Mouse (Mus musculus) heart, adult 8-10 months (tissue): ENCODE measurements at regions not wholly inside any gene's neighbourhood (a gene's known extent, or its start where the extent isn't known, plus 50 kb on each side); places are given as distances from the start of the nearest gene placed in this dataset.
A peak's percentile ranks its signal among the peaks of the same experiment; 100 is the strongest.

ENCODE experiments used
- DNase-seq: peaks from one replicate; pipeline ENCODE4 v3.0.0; 2022; ENCODE audit warnings: low spot score

GRCm38 (mm10) chr14:9192122-9192769 is 526.2 kb upstream of the 4930452B06Rik start:
- DNase-seq = no peak

DNA sequence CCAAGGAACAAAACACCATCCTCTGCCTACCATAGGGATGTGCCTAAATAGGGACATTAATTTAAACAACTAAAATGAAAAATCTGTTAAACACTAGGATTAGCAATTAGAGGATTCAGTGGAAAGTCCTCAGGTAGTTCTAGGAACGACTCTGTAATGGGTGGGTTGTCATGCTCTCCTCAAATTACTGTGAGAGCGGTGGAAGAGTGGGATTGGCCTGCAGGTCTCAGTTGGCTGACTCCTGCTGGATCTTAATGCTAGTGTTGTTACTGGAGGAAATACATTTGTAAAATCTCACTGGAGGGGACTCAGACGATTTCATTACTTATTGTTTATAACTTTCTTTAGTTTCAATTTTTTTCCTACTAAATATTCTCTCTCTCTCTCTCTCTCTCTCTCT is 525.6 kb upstream of the 4930452B06Rik start:
- DNase-seq = no peak

DNA sequence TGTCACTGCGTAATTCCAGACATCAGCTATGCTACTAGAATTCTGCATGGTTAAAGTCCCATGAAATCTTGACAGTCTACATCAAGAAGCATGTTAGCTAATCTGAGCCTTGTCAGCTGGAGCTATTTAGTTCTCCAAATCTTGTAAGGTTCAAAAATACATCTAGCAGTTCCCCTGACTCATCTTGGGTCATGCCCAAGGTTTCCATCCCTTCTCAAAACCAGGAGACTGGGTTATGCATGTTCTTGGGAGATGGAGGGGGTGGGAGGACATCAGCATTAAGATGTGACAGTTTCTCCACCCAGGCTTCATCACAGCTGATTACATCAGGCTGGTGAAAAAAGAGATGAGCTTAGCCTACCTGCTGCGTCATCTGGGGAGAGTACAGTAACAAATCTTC is 495.3 kb upstream of the 4930452B06Rik start:
- DNase-seq = no peak

- DNase-seq = no peak
These were observed 491.9 kb upstream of the 4930452B06Rik start for GRCm38 (mm10) chr14:9157941-9158340.

- DNase-seq = no peak
These were observed 484.8 kb upstream of the 4930452B06Rik start for GRCm38 (mm10) chr14:9150841-9151240.

DNA sequence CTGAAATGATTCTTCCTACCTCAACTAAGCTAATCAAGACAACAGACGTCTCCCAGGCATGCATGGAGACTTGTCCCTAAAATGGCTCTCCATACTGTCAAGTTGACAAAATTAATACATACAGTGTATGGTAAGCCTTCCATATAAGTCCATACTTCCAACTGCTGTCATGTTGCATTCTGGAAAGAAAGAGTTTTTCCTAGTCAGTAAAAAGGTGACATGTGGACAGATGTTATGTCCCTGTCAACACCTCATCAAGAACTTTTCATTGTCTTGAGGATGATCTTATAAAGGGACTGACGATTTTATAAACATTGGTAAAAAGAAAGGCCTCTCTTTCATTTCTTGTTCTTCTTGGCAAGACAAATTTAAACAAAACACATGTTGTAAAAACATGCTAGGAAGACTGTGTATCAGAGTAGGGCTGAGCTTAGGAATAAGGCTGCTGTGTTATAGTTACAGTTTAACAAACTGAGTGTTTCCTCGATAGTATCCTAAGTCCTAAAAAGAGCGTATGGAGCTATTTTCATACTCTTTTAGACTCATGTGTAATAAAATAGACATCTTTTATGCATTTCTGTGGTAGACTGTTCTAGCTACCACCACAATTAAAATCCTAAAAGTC is 480.7 kb upstream of the 4930452B06Rik start:
- DNase-seq = no peak

- DNase-seq = no peak
These were observed 439.7 kb upstream of the 4930452B06Rik start for GRCm38 (mm10) chr14:9105708-9106107.

DNA sequence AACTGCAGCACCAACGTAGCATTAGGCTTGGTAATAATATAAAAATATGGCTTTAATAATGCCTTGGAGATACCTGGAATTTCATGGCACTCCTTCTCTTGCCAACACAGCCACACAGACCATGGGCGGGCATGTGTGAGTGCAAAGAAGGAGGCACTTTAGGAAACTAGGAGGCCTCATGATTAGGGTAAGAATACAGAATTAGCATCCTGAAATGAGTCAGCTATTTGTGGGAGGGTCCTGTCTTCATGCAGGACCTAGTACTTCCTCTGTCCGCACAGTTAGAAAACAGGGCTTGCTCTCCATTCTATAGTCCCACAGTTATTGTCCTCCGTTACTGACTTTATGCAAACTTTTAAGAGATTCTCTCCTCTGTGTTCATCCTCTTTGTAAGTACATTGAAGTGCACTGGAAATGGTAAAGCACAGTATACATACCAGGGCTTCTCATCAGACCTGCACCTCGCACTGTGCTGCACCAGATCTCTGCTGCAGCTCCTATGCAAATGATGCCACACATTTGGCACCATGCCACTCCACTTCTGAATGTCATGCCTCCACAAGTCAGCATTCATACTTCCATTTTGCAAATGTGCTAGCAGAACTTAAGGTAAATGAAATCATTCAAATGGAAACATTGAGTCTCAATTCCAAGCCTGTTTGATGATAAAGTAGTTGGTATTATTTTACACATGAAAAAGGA is 423.7 kb upstream of the 4930452B06Rik start:
- no peak for DNase-seq

DNA sequence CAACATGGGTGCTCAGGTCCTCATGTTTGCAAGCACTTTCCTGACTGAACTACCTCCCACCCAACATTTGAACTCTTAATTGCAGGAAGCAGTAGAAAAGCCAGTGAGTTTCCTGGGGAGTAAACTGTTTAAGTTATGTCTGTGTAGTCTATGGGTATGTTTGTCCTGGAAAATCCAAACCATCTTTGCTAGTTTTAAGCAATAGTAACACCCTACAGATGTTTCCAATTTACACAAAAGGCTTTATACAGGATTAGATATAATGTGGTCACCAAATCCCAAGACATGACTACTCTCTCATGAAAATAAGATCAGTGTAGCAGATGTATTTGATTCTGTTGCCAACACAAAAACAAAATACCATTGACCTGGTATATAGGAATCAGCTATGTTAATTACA is 421.1 kb upstream of the 4930452B06Rik start:
- DNase-seq = no peak

DNA sequence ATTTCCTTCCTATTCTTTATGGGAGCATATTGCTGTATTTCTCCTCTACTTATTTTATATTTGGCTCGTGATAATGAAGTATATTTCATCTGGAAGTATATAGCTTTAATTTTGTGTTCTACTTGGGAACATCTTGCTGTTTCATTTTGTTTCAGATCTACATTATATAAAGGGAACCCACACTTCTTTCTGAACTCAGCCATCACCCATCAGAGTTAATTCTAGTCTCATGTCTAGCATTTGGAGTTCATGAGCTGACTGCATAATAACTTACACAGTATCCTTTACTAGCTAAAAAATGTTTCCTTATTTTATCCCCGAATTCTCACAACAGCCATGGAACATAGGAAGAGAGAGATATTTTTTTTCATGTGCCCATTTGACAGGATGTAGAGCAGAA is 413.6 kb upstream of the 4930452B06Rik start:
- DNase-seq = no peak

GRCm38 (mm10) chr14:9079014-9079413 is 413.0 kb upstream of the 4930452B06Rik start:
- no peak for DNase-seq

GRCm38 (mm10) chr14:9071176-9071575 is 405.1 kb upstream of the 4930452B06Rik start:
- no peak for DNase-seq

- no peak for DNase-seq
These were observed 394.0 kb upstream of the 4930452B06Rik start for GRCm38 (mm10) chr14:9060058-9060457.

DNA sequence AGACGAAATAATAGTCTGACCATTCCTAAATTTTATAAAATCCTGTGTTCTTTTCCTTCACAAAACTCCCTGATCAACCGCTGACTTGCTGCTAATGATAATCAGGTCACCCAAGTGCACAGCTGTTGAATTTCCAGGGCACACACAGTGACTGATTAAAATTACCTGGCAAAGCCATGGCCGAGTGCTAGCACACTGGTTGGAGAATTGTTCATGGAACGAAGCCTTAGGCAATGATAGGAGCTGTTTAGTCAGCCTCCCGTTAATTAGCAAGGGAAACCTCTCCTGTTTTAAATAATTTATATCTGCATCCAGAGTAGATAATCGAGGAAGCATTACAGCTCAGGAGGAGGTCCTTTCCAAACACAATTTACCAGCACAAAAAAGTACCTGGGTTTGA is 362.8 kb upstream of the 4930452B06Rik start:
- DNase-seq = no peak

GRCm38 (mm10) chr14:9015826-9016225 is 349.8 kb upstream of the 4930452B06Rik start:
- DNase-seq = no peak

- no peak for DNase-seq
These were observed 337.0 kb upstream of the 4930452B06Rik start for GRCm38 (mm10) chr14:9003034-9003433.

- DNase-seq = peak; percentile 35
These were observed 334.5 kb upstream of the 4930452B06Rik start for GRCm38 (mm10) chr14:9000408-9001092.

GRCm38 (mm10) chr14:8999815-9000214 is 333.8 kb upstream of the 4930452B06Rik start:
- no peak for DNase-seq

DNA sequence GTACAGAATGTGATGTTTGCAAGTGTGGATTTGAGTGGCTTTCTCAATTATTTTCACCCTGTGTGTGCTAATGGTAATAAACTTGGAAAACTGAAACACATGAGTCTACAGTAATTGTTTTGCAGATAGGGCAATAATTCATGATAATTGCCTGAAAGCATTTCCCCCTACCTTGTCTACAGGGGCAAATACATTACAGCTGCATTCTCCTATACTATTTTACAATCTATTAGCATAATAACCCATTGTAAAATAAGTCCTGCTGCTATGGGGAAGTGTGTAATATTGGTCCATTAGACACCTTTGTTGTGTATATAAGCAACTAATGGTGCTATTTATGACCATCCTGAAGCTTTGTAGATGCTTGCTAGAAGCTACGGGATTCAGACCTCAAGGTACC is 327.4 kb upstream of the 4930452B06Rik start:
- DNase-seq = no peak

DNA sequence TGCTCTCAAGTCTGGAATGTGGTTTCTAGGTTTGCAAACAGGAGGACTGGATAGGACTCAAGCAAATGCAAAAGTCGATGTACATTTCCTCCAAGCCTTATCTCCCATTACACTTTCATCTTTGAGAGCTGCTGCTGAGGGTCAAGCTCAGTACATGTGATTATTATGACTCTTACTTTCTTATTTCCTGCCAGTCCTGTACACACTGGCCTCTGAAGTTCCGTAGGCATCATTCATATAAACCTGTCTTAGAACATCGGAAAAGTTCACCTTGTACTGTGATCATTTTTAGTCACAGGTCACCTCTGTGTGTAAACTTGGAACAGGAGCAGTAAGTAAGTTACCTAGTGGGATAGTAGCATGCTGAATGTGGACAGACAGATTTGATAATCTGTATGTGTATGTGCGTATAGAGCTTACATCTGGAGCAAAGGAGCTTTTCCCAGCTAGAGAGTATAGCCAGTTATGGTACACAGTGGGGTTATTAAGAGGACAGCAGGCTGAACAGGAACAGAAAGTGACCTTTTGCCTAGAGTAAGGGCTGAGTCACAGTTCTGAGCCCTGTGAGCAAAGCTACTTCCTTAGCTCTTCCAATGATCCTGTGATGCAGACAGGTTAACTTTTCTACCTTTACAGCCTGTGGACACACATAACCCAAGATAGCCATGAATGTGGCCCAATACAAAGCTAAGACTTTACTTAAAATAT is 319.2 kb upstream of the 4930452B06Rik start:
- DNase-seq = no peak

GRCm38 (mm10) chr14:8961554-8961953 is 295.5 kb upstream of the 4930452B06Rik start:
- DNase-seq = no peak
